Mouse (Mus musculus): Measurements from ENCODE around the gene Gpx4. TPM values are rescaled to one million over a fixed set of nuclear protein-coding genes. Genes with fewer than 3 reads are reported as not detected.
A peak's percentile ranks its signal among the peaks of the same experiment; 100 is the strongest.

Gpx4 gene
- polyA plus RNA-seq, 1 experiment from 2014 or later = 946 TPM

GRCm38 (mm10) chr10:80017361-80017760 lies 29.6 kb upstream of the Gpx4 start:
- Histone ChIP-seq H3K36me3 (ENCODE audit: insufficient read depth, low read length) (no peaks in the 10 kb centered on the region), H3K27ac (no peak overlapping the region), H3K4me3 (replicated peaks; ENCODE audit: low read depth, low read length) (no peak overlapping the region), H3K4me1 (replicated peaks; ENCODE audit: insufficient read depth, low read length) (peaks cover 8% of the 10 kb centered on the region; the same call in 1 of the 2 replicates), H3K4me2 (ENCODE audit: low read length) (no peak overlapping the region), H3K9ac (ENCODE audit: low read depth, low read length) (no peak overlapping the region), H3K27me3 (ENCODE audit: insufficient read depth, low read length) (0 out of 2 replicates have a peak, but pooled peaks cover 9% of the 10 kb centered on the region), H3K9me3 (replicated peaks; ENCODE audit: low read length) (no peaks in the 10 kb centered on the region)
- no peak for TF ChIP-seq CTCF (IDR thresholded peaks at IDR 0.05; ENCODE audit: low read depth)
- DNase-seq (ENCODE audit: low spot score) (no peak), ATAC-seq (replicated peaks; ENCODE audit: low FRiP score, low read depth) (no peak)
- WGBS = 68% methylated on average over 3 of the region's 3 CpGs

DNA sequence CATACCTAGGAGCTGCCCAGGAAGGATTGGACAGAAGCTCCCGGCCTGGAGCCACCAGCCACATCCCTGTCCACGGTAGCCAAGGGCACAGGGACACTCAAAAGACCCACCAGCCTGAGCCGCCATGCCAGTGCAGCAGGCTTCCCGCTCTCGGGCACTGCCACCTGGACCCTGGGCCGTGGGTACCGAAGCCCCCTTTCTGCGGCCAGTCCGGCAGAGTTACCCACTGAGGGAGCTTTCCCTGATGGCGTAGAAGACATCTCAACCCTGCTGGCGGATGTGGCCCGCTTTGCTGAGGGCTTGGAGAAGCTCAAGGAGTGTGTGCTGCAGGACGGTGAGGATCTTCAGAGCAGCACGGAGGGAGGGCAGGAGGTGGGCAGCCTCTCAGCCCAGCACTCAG lies 29.2 kb upstream of the Gpx4 start:
- no peak for TF ChIP-seq CTCF (IDR thresholded peaks at IDR 0.05; ENCODE audit: low read depth)
- H3K4me1 ChIP-seq (replicated peaks; ENCODE audit: insufficient read depth, low read length) = peaks cover 8% of the 10 kb centered on the region; the same call in 1 of the 2 replicates
- no peak for ATAC-seq (replicated peaks; ENCODE audit: low FRiP score, low read depth)

GRCm38 (mm10) chr10:80018739-80019297 lies 28.1 kb upstream of the Gpx4 start:
- peak overlapping the region; percentile 2 for H3K4me2 ChIP-seq (ENCODE audit: low read length)
- TF ChIP-seq CTCF (IDR thresholded peaks at IDR 0.05; ENCODE audit: low read depth) = no peak
- no peaks in the 10 kb centered on the region for H3K9me3 ChIP-seq (replicated peaks; ENCODE audit: low read length)
- no peaks in the 10 kb centered on the region for H3K36me3 ChIP-seq (ENCODE audit: insufficient read depth, low read length)
- H3K27ac ChIP-seq = no peak overlapping the region
- 0 out of 2 replicates have a peak overlapping the region, but pooled peaks have one; percentile 1 for H3K9ac ChIP-seq (ENCODE audit: low read depth, low read length)
- H3K4me3 ChIP-seq (replicated peaks; ENCODE audit: low read depth, low read length) = no peak overlapping the region
- 0 out of 2 replicates have a peak, but pooled peaks cover 2% of the 10 kb centered on the region for H3K27me3 ChIP-seq (ENCODE audit: insufficient read depth, low read length)
- WGBS = 5% methylated on average over 15 of the region's 15 CpGs
- ATAC-seq (replicated peaks; ENCODE audit: low FRiP score, low read depth) (peak; percentile 55), DNase-seq (ENCODE audit: low spot score) (no peak)
- H3K4me1 ChIP-seq (replicated peaks; ENCODE audit: insufficient read depth, low read length) = peaks cover 8% of the 10 kb centered on the region; the same call in 1 of the 2 replicates

More for the DNA sequence above, 29.2 kb upstream of the Gpx4 start:
- no peak overlapping the region for H3K4me2 ChIP-seq (ENCODE audit: low read length)
- H3K36me3 ChIP-seq (ENCODE audit: insufficient read depth, low read length) = no peaks in the 10 kb centered on the region
- H3K9ac ChIP-seq (ENCODE audit: low read depth, low read length) = no peak overlapping the region
- no peak overlapping the region for H3K27ac ChIP-seq
- no peaks in the 10 kb centered on the region for H3K9me3 ChIP-seq (replicated peaks; ENCODE audit: low read length)
- 83% methylated on average over 14 of the region's 14 CpGs for WGBS
- DNase-seq (ENCODE audit: low spot score) = no peak
- no peak overlapping the region for H3K4me3 ChIP-seq (replicated peaks; ENCODE audit: low read depth, low read length)
- H3K27me3 ChIP-seq (ENCODE audit: insufficient read depth, low read length) = 0 out of 2 replicates have a peak, but pooled peaks cover 9% of the 10 kb centered on the region

- ATAC-seq (replicated peaks; ENCODE audit: low FRiP score, low read depth) (peak; percentile 45; the same call in 1 of the 2 replicates), DNase-seq (ENCODE audit: low spot score) (peak; percentile 68)
- peak; percentile 30; the same call in 1 of the 2 replicates for TF ChIP-seq CTCF (IDR thresholded peaks at IDR 0.05; ENCODE audit: low read depth)
- no peaks in the 10 kb centered on the region for H3K36me3 ChIP-seq (ENCODE audit: insufficient read depth, low read length)
- H3K4me2 ChIP-seq (ENCODE audit: low read length) = peak overlapping the region; percentile 46
- peak overlapping the region; percentile 35; the same call in 1 of the 2 replicates for H3K9ac ChIP-seq (ENCODE audit: low read depth, low read length)
- no peaks in the 10 kb centered on the region for H3K27me3 ChIP-seq (ENCODE audit: insufficient read depth, low read length)
- WGBS = 14% methylated on average over 20 of the region's 20 CpGs
- no peaks in the 10 kb centered on the region for H3K9me3 ChIP-seq (replicated peaks; ENCODE audit: low read length)
- peaks cover 8% of the 10 kb centered on the region; the same call in 1 of the 2 replicates for H3K4me1 ChIP-seq (replicated peaks; ENCODE audit: insufficient read depth, low read length)
- no peak overlapping the region; the same call in 1 of the 2 replicates for H3K27ac ChIP-seq
- peak overlapping the region; percentile 17 for H3K4me3 ChIP-seq (replicated peaks; ENCODE audit: low read depth, low read length)
Measured at GRCm38 (mm10) chr10:80019471-80020131, 27.4 kb upstream of the Gpx4 start.

DNA sequence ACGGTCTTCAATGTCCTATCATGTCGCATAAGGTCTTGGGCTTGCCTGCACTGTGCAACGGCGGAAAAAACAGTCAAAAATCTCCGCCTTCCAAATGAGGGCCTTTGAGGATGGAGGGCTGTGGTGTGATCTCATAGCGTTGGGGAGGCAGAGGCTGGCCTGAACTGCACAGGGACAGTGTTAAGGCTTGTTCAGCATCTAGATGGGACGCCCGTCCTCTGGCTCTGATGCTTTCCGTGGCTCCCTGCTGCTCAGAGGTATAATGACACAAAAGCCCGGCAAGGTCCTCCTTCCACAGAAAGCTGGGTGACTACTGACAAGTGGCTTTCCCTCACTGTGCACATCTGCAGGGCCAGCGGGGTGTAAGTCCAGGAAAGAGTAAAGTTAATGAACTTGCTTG lies 26.8 kb upstream of the Gpx4 start:
- no peak overlapping the region for H3K27ac ChIP-seq
- peak overlapping the region; percentile 17 for H3K4me3 ChIP-seq (replicated peaks; ENCODE audit: low read depth, low read length)
- H3K36me3 ChIP-seq (ENCODE audit: insufficient read depth, low read length) = no peaks in the 10 kb centered on the region
- no peak for TF ChIP-seq CTCF (IDR thresholded peaks at IDR 0.05; ENCODE audit: low read depth)
- no peaks in the 10 kb centered on the region for H3K9me3 ChIP-seq (replicated peaks; ENCODE audit: low read length)
- DNase-seq (ENCODE audit: low spot score) (no peak), ATAC-seq (replicated peaks; ENCODE audit: low FRiP score, low read depth) (no peak)
- H3K9ac ChIP-seq (ENCODE audit: low read depth, low read length) = peak overlapping the region; percentile 35; the same call in 1 of the 2 replicates
- H3K27me3 ChIP-seq (ENCODE audit: insufficient read depth, low read length) = no peaks in the 10 kb centered on the region
- H3K4me2 ChIP-seq (ENCODE audit: low read length) = peak overlapping the region; percentile 46
- peaks cover 8% of the 10 kb centered on the region; the same call in 1 of the 2 replicates for H3K4me1 ChIP-seq (replicated peaks; ENCODE audit: insufficient read depth, low read length)
- 44% methylated on average over 11 of the region's 11 CpGs for WGBS

DNA sequence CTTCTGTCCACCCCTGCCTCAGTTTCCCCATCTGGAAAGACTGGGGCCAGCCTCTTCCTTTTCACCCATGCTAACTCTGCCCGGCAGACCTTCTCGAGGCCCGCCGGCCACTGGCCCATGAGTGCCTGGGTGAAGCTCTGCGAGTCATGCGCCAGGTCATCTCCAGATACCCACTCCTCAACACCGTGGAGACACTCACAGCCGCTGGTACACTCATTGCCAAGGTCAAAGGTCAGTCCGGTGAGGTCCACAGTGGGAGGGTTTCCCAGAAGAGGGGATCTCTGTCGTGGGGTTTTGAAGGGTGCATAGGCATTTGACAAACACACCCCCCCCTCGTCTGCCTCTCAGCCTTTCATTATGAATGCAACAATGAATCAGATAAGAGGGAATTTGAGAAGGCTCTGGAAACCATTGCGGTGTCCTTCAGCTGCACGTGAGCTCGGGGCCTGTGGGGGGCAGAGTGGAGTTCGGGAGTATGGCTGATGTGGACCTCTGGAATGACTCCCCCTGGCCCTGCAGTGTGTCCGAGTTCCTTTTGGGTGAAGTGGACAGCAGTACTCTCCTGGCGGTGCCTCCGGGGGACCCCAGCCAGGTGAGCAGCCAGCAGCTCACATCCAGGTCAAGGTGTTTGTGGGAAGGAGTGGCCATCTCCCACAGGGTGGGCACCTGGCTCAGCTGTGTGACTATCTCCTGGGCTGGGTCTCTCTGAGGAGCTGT lies 26.2 kb upstream of the Gpx4 start:
- WGBS = 82% methylated on average over 18 of the region's 18 CpGs
- no peaks in the 10 kb centered on the region for H3K9me3 ChIP-seq (replicated peaks; ENCODE audit: low read length)
- H3K4me2 ChIP-seq (ENCODE audit: low read length) = no peak overlapping the region; the same call in 1 of the 2 replicates
- no peak overlapping the region for H3K4me3 ChIP-seq (replicated peaks; ENCODE audit: low read depth, low read length)
- peak; percentile 20; the same call in 1 of the 2 replicates for TF ChIP-seq CTCF (IDR thresholded peaks at IDR 0.05; ENCODE audit: low read depth)
- H3K9ac ChIP-seq (ENCODE audit: low read depth, low read length) = peak overlapping the region; percentile 35; the same call in 1 of the 2 replicates
- H3K36me3 ChIP-seq (ENCODE audit: insufficient read depth, low read length) = no peaks in the 10 kb centered on the region
- peaks cover 8% of the 10 kb centered on the region; the same call in 1 of the 2 replicates for H3K4me1 ChIP-seq (replicated peaks; ENCODE audit: insufficient read depth, low read length)
- no peak for DNase-seq (ENCODE audit: low spot score)
- H3K27ac ChIP-seq = no peak overlapping the region
- H3K27me3 ChIP-seq (ENCODE audit: insufficient read depth, low read length) = no peaks in the 10 kb centered on the region
- no peak for ATAC-seq (replicated peaks; ENCODE audit: low FRiP score, low read depth)

All from kidney, postnatal 0 days (tissue).